Mouse (Mus musculus) ES-E14 (cell line): ENCODE results near the gene A430005L14Rik. TPM values are rescaled to one million over a fixed set of nuclear protein-coding genes. Genes with fewer than 3 reads are reported as not detected.
A peak's percentile ranks its signal among the peaks of the same experiment; 100 is the strongest.

Experiments
- DNase-seq: peaks from one replicate; pipeline ENCODE4 v3.0.0-alpha.2; 2013; ENCODE audit warnings: low read depth, low spot score
- H3K27ac ChIP-seq: 2 replicates; pipeline ENCODE4 v1.5.1; 2012; ENCODE audit warnings: low read depth, mild to moderate bottlenecking, low read length, moderate library complexity, mixed read lengths; ENCODE audit not compliant: poor library complexity, insufficient read depth, severe bottlenecking
- H3K36me3 ChIP-seq: 2 replicates; pipeline ENCODE4 v1.6.1; 2012; ENCODE audit warnings: mild to moderate bottlenecking, low read length, moderate library complexity, mixed read lengths; ENCODE audit not compliant: control insufficient read depth, poor library complexity, insufficient read depth, severe bottlenecking
- H3K4me1 ChIP-seq, 2 experiments: fragments of 150-350 bp in 1 of 2; sonication (generic) in 1 of 2; 2 replicates each; pipeline ENCODE4 v1.6.1; 2012; ENCODE audit warnings: low read length in 2 of 2, mild to moderate bottlenecking in 1 of 2, mixed read lengths in 1 of 2; ENCODE audit not compliant: control insufficient read depth in 2 of 2, insufficient read depth in 2 of 2, poor library complexity in 1 of 2
- H3K4me3 ChIP-seq, 2 experiments: fragments of 150-350 bp in 1 of 2; sonication (generic) in 1 of 2; 2 replicates each; pipeline ENCODE4 v1.5.1; 2012; ENCODE audit warnings: low read length in 2 of 2, low read depth in 1 of 2, mild to moderate bottlenecking in 1 of 2, mixed read lengths in 1 of 2; ENCODE audit not compliant: insufficient read depth in 1 of 2, poor library complexity in 1 of 2, severe bottlenecking in 1 of 2
- H3K9ac ChIP-seq: 2 replicates; pipeline ENCODE4 v1.6.1; 2012; ENCODE audit warnings: low read depth, mild to moderate bottlenecking, low read length, mixed read lengths; ENCODE audit not compliant: poor library complexity, insufficient read depth, severe bottlenecking
- H3K9me3 ChIP-seq: fragments of 150-350 bp; sonication (generic); 2 replicates; pipeline ENCODE4 v1.6.1; 2012; ENCODE audit warnings: low read depth, mild to moderate bottlenecking, low read length; ENCODE audit not compliant: control insufficient read depth, insufficient read depth
- CHD2 ChIP-seq: IDR thresholded peaks from 2 replicates; pipeline ENCODE4 v1.6.1; 2014; ENCODE audit warnings: mild to moderate bottlenecking, low read depth, low read length, inconsistent platforms
- HCFC1 ChIP-seq: IDR thresholded peaks from 2 replicates; pipeline ENCODE4 v1.6.1; 2012; ENCODE audit warnings: low read length, inconsistent platforms, borderline replicate concordance; ENCODE audit not compliant: insufficient read depth
- MAFK ChIP-seq: IDR thresholded peaks from 2 replicates; pipeline ENCODE4 v1.6.1; 2014; ENCODE audit warnings: mild to moderate bottlenecking, low read depth, low read length, inconsistent platforms; ENCODE audit not compliant: insufficient read depth
- ZC3H11A ChIP-seq: IDR thresholded peaks from 2 replicates; pipeline ENCODE4 v1.6.1; 2012; ENCODE audit warnings: low read depth, mild to moderate bottlenecking, inconsistent platforms, low read length, borderline replicate concordance
- ZNF384 ChIP-seq: IDR thresholded peaks from 2 replicates; pipeline ENCODE4 v1.6.1; 2012; ENCODE audit warnings: low read depth, low read length, inconsistent platforms
- in situ Hi-C, 2 experiments: fragments of 600-800 bp; cut with MboI; formaldehyde crosslinking; loops; one replicate each; pipeline ENCODE4 v1.15.1; 2025; ENCODE audit warnings: low sequenced_read_pairs in 2 of 2, inconsistent platforms in 1 of 2; ENCODE audit not compliant: unreplicated experiment in 2 of 2
- total RNA-seq: library from RNA; depleted of rRNA; stranded (reverse); fragments of 300-350 nt; gene quantifications from 2 replicates; pipeline ENCODE4 v1.2.3, GENCODE M21; 2012

The A430005L14Rik gene
- total RNA-seq, 1 experiment = 71.4 TPM

DNA sequence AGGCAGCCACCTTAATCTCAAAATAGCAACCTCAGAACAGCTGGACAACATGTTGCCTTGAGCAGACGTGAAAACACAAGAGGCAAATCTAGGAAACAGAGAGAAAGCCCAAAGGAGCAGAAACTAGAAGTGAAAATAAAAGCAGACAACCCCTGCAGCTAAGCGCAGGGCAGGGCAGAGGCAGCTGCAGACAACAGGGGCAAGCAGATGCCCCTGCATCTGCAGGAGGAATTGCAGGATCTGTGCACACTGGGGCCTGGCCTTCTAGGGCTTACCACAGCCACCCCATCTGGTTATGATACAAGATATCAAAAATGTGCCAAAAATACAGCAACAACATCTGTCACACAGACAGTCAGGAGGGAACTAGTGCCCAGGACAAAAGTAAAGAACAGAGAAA lies 10.5 kb downstream of the A430005L14Rik start:
- Histone ChIP-seq H3K4me1 (no peaks in the 10 kb centered on the region), H3K9me3 (no peaks in the 10 kb centered on the region), H3K9ac (no peak overlapping the region), H3K4me3 (no peak overlapping the region), H3K27ac (no peak overlapping the region), H3K36me3 (peaks cover 16% of the 10 kb centered on the region; the same call in 1 of the 2 replicates)
- no peak for DNase-seq
- in situ Hi-C loops = no loop called here
- no peak for TF ChIP-seq HCFC1
- no peak for TF ChIP-seq ZC3H11A
- TF ChIP-seq CHD2 = no peak
- TF ChIP-seq ZNF384 = no peak
- TF ChIP-seq MAFK = no peak

DNA sequence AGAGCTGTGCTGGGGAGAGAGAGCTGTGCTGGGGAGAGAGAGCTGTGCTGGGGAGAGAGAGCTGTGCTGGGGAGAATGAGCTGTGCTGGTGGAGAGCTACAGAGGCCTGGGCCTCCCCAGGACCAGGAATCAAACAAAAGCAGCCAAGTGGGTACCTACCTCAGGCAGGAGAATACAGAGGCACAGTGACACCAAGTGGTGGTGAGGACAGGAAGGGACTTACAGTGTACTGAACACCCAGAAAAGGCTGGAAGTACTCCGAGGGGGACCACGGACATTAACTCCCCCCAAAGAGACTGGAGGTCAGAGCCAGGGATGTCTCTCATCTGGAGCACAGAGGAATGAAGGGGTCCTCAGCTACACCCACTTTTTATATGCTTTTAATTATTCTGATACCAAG lies 11.0 kb downstream of the A430005L14Rik start:
- Histone ChIP-seq H3K9ac (no peak overlapping the region), H3K9me3 (no peaks in the 10 kb centered on the region), H3K4me3 (no peak overlapping the region), H3K4me1 (no peaks in the 10 kb centered on the region), H3K36me3 (peaks cover 16% of the 10 kb centered on the region; the same call in 1 of the 2 replicates), H3K27ac (no peak overlapping the region)
- in situ Hi-C loops = no loop called here
- DNase-seq = no peak
- TF ChIP-seq ZC3H11A = no peak
- no peak for TF ChIP-seq CHD2
- TF ChIP-seq HCFC1 = no peak
- no peak for TF ChIP-seq ZNF384
- no peak for TF ChIP-seq MAFK

DNA sequence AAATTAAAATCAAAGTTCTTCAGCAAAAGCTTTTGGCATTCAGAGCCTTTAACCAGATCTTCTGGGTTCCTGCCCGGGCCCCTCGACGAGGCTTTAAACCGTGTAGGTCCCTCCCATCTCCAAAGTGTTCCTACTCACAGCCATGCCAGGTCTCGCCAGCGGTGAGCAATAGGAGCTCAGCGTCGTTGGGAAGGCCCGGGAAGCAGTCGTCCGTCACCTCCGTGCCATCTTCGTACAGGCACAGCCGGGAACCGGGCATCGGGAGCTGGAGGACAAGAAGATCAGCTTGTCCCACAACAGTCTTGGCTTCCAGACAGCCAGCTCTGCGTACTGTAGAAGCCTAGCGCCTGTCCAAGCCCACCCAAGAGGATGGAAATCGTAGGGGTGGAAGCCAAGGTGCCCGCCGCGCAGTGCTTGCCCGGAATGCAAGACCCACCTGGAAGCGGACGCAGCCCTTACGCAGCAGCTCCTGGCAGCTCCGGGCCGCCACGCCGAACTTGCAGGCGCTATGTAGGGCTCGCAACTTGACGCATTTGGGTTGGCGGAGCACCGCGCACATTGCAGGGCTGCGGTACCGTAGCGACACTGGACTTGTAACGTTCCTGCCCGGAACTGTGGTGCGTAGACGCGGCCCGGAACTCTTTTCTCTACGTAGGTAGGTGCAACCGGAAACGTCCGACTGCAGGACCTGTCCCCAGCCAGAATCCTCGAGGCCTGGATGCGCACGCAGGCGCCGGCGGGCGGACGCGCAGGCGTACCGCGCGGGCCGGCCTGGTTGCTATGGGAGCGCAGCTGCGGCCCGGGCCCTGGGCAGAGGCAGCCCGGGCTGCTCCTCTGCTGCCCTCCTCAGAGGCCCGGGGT lies 17.6 kb downstream of the A430005L14Rik start, which contains the start of the genes Dffb and Cep104:
Gene Dffb, minus strand, starts transcription at position 696 of the 861 bp plus-strand sequence.
Gene Cep104, plus strand, starts transcription at position 764 of the 861 bp plus-strand sequence.
- Histone ChIP-seq H3K36me3 (peaks cover 2% of the 10 kb centered on the region; the same call in 1 of the 2 replicates), H3K27ac (no peak within 1 kb of the TSS), H3K4me1 (no peaks in the 10 kb centered on the region), H3K9ac (peak within 1 kb of the TSS; percentile 92), H3K9me3 (no peaks in the 10 kb centered on the region), H3K4me3 (peak within 1 kb of the TSS; percentile 80 to 97)
- TF ChIP-seq ZNF384 (no peak), ZC3H11A (no peak), HCFC1 (peak; percentile 93), CHD2 (0 out of 2 replicates have a peak, but pooled peaks have one; percentile 22)
- in situ Hi-C loops = no loop called here
- DNase-seq = peak; percentile 80

DNA sequence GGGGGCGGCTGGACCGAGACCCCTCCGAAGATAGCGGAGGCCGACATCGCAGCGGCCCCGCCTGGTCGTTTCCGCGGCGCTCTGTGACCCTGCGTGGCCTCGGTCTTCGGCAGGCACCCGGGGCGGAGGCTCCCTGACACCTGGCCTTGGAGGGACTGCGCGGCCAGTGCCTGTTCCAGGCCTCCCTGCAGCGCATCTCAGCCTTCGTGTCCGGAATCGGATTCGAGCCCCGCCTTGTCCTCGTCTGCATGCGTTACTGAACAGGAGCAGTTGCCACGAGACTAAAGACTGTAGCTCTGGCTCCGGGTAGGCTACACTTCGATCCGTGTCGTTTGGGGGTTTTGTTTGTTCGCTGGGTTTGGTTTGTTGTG lies 18.2 kb downstream of the A430005L14Rik start:
- TF ChIP-seq ZC3H11A = no peak
- no peak for TF ChIP-seq ZNF384
- no peak for TF ChIP-seq HCFC1
- TF ChIP-seq CHD2 = no peak
- no peak for TF ChIP-seq MAFK
- peak overlapping the region; percentile 73 for H3K9ac ChIP-seq
- H3K9me3 ChIP-seq = no peaks in the 10 kb centered on the region
- in situ Hi-C loops = no loop called here
- H3K4me1 ChIP-seq = no peaks in the 10 kb centered on the region
- peaks cover 7% of the 10 kb centered on the region for H3K36me3 ChIP-seq
- no peak overlapping the region for H3K27ac ChIP-seq
- H3K4me3 ChIP-seq = peak overlapping the region; percentile 80 to 97
- DNase-seq = no peak
